Mouse (Mus musculus): ENCODE data around the gene Lipt1.

The Lipt1 gene

GRCm38 (mm10) chr1:37871704-37872103, at the start of gene Lipt1:
Lipt1 (plus strand) TSS chr1:37871738.
- no peak for DNase-seq (ENCODE audit: low read depth, low spot score)

GRCm38 (mm10) chr1:37831681-37832080, 39.9 kb upstream of the Lipt1 start:
- no peak for DNase-seq (ENCODE audit: low read depth, low spot score)

- no peak for DNase-seq (ENCODE audit: low read depth, low spot score)
Measured at GRCm38 (mm10) chr1:37846878-37847277, 24.7 kb upstream of the Lipt1 start.

GRCm38 (mm10) chr1:37850696-37851095, 20.8 kb upstream of the Lipt1 start:
- no peak for DNase-seq (ENCODE audit: low read depth, low spot score)

GRCm38 (mm10) chr1:37864511-37865400, 6.8 kb upstream of the Lipt1 start:
- DNase-seq (ENCODE audit: low read depth, low spot score) = peak; percentile 100

- DNase-seq (ENCODE audit: low read depth, low spot score) = no peak
Measured at GRCm38 (mm10) chr1:37865401-37866215, 5.9 kb upstream of the Lipt1 start.

- peak; percentile 31 for DNase-seq (ENCODE audit: low read depth, low spot score)
Measured at GRCm38 (mm10) chr1:37866286-37866685, 5.3 kb upstream of the Lipt1 start, which contains the start of gene Tsga10. Tsga10 (minus strand) TSS chr1:37866429.

GRCm38 (mm10) chr1:37867056-37867455, 4.5 kb upstream of the Lipt1 start:
- DNase-seq (ENCODE audit: low read depth, low spot score) = peak; percentile 63

GRCm38 (mm10) chr1:37867684-37868322, 3.7 kb upstream of the Lipt1 start:
- no peak for DNase-seq (ENCODE audit: low read depth, low spot score)

- DNase-seq (ENCODE audit: low read depth, low spot score) = no peak
Measured at GRCm38 (mm10) chr1:37868640-37869039, 2.9 kb upstream of the Lipt1 start.

- no peak for DNase-seq (ENCODE audit: low read depth, low spot score)
Measured at GRCm38 (mm10) chr1:37869362-37869761, 2.2 kb upstream of the Lipt1 start.

- peak; percentile 92 for DNase-seq (ENCODE audit: low read depth, low spot score)
Measured at GRCm38 (mm10) chr1:37872131-37873067, 861 bp downstream of the Lipt1 start.

- no peak for DNase-seq (ENCODE audit: low read depth, low spot score)
Measured at GRCm38 (mm10) chr1:37873157-37873556, 1.6 kb downstream of the Lipt1 start.

GRCm38 (mm10) chr1:37877736-37878460, 6.4 kb downstream of the Lipt1 start:
- no peak for DNase-seq (ENCODE audit: low read depth, low spot score)

GRCm38 (mm10) chr1:37883411-37883810, 11.9 kb downstream of the Lipt1 start:
- DNase-seq (ENCODE audit: low read depth, low spot score) = no peak

- DNase-seq (ENCODE audit: low read depth, low spot score) = peak; percentile 77
Measured at GRCm38 (mm10) chr1:37884451-37884850, 12.9 kb downstream of the Lipt1 start.

- DNase-seq (ENCODE audit: low read depth, low spot score) = peak; percentile 15
Measured at GRCm38 (mm10) chr1:37889206-37889605, 17.7 kb downstream of the Lipt1 start.

- DNase-seq (ENCODE audit: low read depth, low spot score) = peak; percentile 95
Measured at GRCm38 (mm10) chr1:37890025-37890652, 18.6 kb downstream of the Lipt1 start, which contains the start of the genes Mitd1 and Mrpl30. Mitd1 (minus strand) TSS chr1:37890411. Mrpl30 (plus strand) TSS chr1:37890477.

GRCm38 (mm10) chr1:37891400-37891799, 19.9 kb downstream of the Lipt1 start:
- DNase-seq (ENCODE audit: low read depth, low spot score) = peak; percentile 35
